Mouse (Mus musculus) embryonic facial prominence, embryonic 13.5 days (tissue): Measurements from ENCODE around the gene Slc22a23. TPM values are rescaled to one million over a fixed set of nuclear protein-coding genes. Genes with fewer than 3 reads are reported as not detected.
A peak's percentile ranks its signal among the peaks of the same experiment; 100 is the strongest.

Experiments used
- ATAC-seq: fragments of 200-750 bp; cut with Nextera tagmentation; 2 replicates; pipeline ENCODE4 v1.8.0; 2017; ENCODE audit warnings: low read depth; ENCODE audit not compliant: insufficient number of reproducible peaks, insufficient read depth, low FRiP score, low TSS enrichment
- H3K27ac ChIP-seq: fragments of 300-500 bp; sonication (generic); 2 replicates; pipeline ENCODE4 v1.5.1; 2015; ENCODE audit warnings: moderate library complexity, mild to moderate bottlenecking, inconsistent platforms
- H3K27me3 ChIP-seq: fragments of 300-500 bp; sonication (generic); 2 replicates; pipeline ENCODE4 v1.6.1; 2015; ENCODE audit warnings: mild to moderate bottlenecking, inconsistent platforms
- H3K36me3 ChIP-seq: fragments of 300-500 bp; sonication (generic); 2 replicates; pipeline ENCODE4 v1.6.1; 2015; ENCODE audit warnings: mild to moderate bottlenecking, inconsistent platforms
- H3K4me1 ChIP-seq: fragments of 300-500 bp; sonication (generic); 2 replicates; pipeline ENCODE4 v1.6.1; 2015; ENCODE audit warnings: inconsistent platforms
- H3K4me2 ChIP-seq: fragments of 300-500 bp; sonication (generic); 2 replicates; pipeline ENCODE4 v1.6.1; 2015; ENCODE audit warnings: moderate library complexity, mild to moderate bottlenecking, inconsistent platforms
- H3K4me3 ChIP-seq: fragments of 300-500 bp; sonication (generic); 2 replicates; pipeline ENCODE4 v1.5.1; 2015; ENCODE audit warnings: mild to moderate bottlenecking, inconsistent platforms
- H3K9ac ChIP-seq: fragments of 300-500 bp; sonication (generic); 2 replicates; pipeline ENCODE4 v1.6.1; 2015; ENCODE audit warnings: mild to moderate bottlenecking, inconsistent platforms
- H3K9me3 ChIP-seq: fragments of 300-500 bp; sonication (generic); 2 replicates; pipeline ENCODE4 v1.6.1; 2016; ENCODE audit warnings: inconsistent platforms
- WGBS: fragments of 180-500 bp; shearing (Covaris S2); methylation state at CpG from one replicate; pipeline ENCODE4 v1.1.7; 2015; ENCODE audit warnings: mixed read lengths; 5-methylcytosine and 5-hydroxymethylcytosine counted together
- polyA plus RNA-seq: library from polyadenylated mRNA; unstranded; fragments of >200 nt; fragmentation: Nextera tagmentation; extraction: Ambion mirVana; gene quantifications from 2 replicates; pipeline ENCODE4 v1.2.1, GENCODE M21; 2015

The Slc22a23 gene
- polyA plus RNA-seq, 1 experiment from 2014 or later: 3.3 TPM

GRCm38 (mm10) chr13:34311593-34311992, 33.4 kb downstream of the Slc22a23 start:
- Histone ChIP-seq H3K27me3 (no peaks in the 10 kb centered on the region), H3K9me3 (no peaks in the 10 kb centered on the region), H3K4me3 (no peak overlapping the region), H3K36me3 (no peaks in the 10 kb centered on the region), H3K4me2 (no peak overlapping the region), H3K9ac (no peak overlapping the region), H3K4me1 (0 out of 2 replicates have a peak, but pooled peaks cover 3% of the 10 kb centered on the region), H3K27ac (no peak overlapping the region)
- no peak for ATAC-seq
- 68% methylated on average over 2 of the region's 2 CpGs for WGBS

GRCm38 (mm10) chr13:34308604-34308927, 36.4 kb downstream of the Slc22a23 start:
- WGBS: 80% methylated on average over 3 of the region's 3 CpGs
- no peaks in the 10 kb centered on the region for H3K27me3 ChIP-seq
- 0 out of 2 replicates have a peak, but pooled peaks cover 7% of the 10 kb centered on the region for H3K4me1 ChIP-seq
- no peaks in the 10 kb centered on the region for H3K36me3 ChIP-seq
- no peak overlapping the region for H3K27ac ChIP-seq
- H3K4me3 ChIP-seq: no peak overlapping the region
- H3K9ac ChIP-seq: no peak overlapping the region
- no peaks in the 10 kb centered on the region for H3K9me3 ChIP-seq
- no peak overlapping the region for H3K4me2 ChIP-seq
- ATAC-seq: no peak

- no peaks in the 10 kb centered on the region for H3K9me3 ChIP-seq
- H3K4me1 ChIP-seq: 0 out of 2 replicates have a peak, but pooled peaks cover 7% of the 10 kb centered on the region
- H3K4me3 ChIP-seq: no peak overlapping the region
- WGBS: 68% methylated on average over 7 of the region's 7 CpGs
- H3K27me3 ChIP-seq: no peaks in the 10 kb centered on the region
- no peak overlapping the region for H3K4me2 ChIP-seq
- no peaks in the 10 kb centered on the region for H3K36me3 ChIP-seq
- ATAC-seq: no peak
- no peak overlapping the region for H3K9ac ChIP-seq
- H3K27ac ChIP-seq: no peak overlapping the region
These were observed 37.0 kb downstream of the Slc22a23 start for GRCm38 (mm10) chr13:34307696-34308603.

- H3K27me3 ChIP-seq: no peaks in the 10 kb centered on the region
- H3K4me3 ChIP-seq: no peak overlapping the region
- H3K4me1 ChIP-seq: 0 out of 2 replicates have a peak, but pooled peaks cover 4% of the 10 kb centered on the region
- H3K9me3 ChIP-seq: no peaks in the 10 kb centered on the region
- H3K27ac ChIP-seq: no peak overlapping the region
- H3K36me3 ChIP-seq: no peaks in the 10 kb centered on the region
- H3K4me2 ChIP-seq: no peak overlapping the region
- ATAC-seq: no peak
- no peak overlapping the region for H3K9ac ChIP-seq
- 96% methylated on average over 2 of the region's 2 CpGs for WGBS
These were observed 38.9 kb downstream of the Slc22a23 start for GRCm38 (mm10) chr13:34305964-34306671.

- Histone ChIP-seq H3K27ac (no peak overlapping the region), H3K4me1 (peaks cover 4% of the 10 kb centered on the region; the same call in 1 of the 2 replicates), H3K27me3 (no peaks in the 10 kb centered on the region), H3K4me2 (no peak overlapping the region), H3K9ac (no peak overlapping the region), H3K36me3 (no peaks in the 10 kb centered on the region), H3K9me3 (no peaks in the 10 kb centered on the region), H3K4me3 (no peak overlapping the region)
- ATAC-seq: no peak
- WGBS: 91% methylated on average over 3 of the region's 3 CpGs
These were observed 40.1 kb downstream of the Slc22a23 start for GRCm38 (mm10) chr13:34304896-34305295.

GRCm38 (mm10) chr13:34303386-34304016, 41.5 kb downstream of the Slc22a23 start:
- no peak overlapping the region for H3K4me2 ChIP-seq
- H3K36me3 ChIP-seq: no peaks in the 10 kb centered on the region
- H3K4me3 ChIP-seq: no peak overlapping the region
- no peak overlapping the region for H3K9ac ChIP-seq
- peaks cover 10% of the 10 kb centered on the region for H3K4me1 ChIP-seq
- 57% methylated on average over 6 of the region's 6 CpGs for WGBS
- H3K27me3 ChIP-seq: no peaks in the 10 kb centered on the region
- no peaks in the 10 kb centered on the region for H3K9me3 ChIP-seq
- no peak for ATAC-seq
- H3K27ac ChIP-seq: no peak overlapping the region

GRCm38 (mm10) chr13:34301585-34301984, 43.4 kb downstream of the Slc22a23 start:
- Histone ChIP-seq H3K4me1 (peaks cover 10% of the 10 kb centered on the region), H3K4me2 (no peak overlapping the region), H3K27me3 (no peaks in the 10 kb centered on the region), H3K9ac (no peak overlapping the region), H3K4me3 (no peak overlapping the region), H3K36me3 (no peaks in the 10 kb centered on the region), H3K27ac (no peak overlapping the region), H3K9me3 (no peaks in the 10 kb centered on the region)
- WGBS: 41% methylated on average over 3 of the region's 3 CpGs
- no peak for ATAC-seq

- ATAC-seq: 0 out of 2 replicates have a peak, but pooled peaks have one; percentile 43
- Histone ChIP-seq H3K4me1 (peaks cover 6% of the 10 kb centered on the region), H3K9ac (no peak overlapping the region), H3K9me3 (no peaks in the 10 kb centered on the region), H3K27ac (no peak overlapping the region), H3K4me3 (no peak overlapping the region), H3K27me3 (no peaks in the 10 kb centered on the region), H3K36me3 (no peaks in the 10 kb centered on the region; the same call in 1 of the 2 replicates), H3K4me2 (no peak overlapping the region)
- 75% methylated on average over 7 of the region's 7 CpGs for WGBS
These were observed 45.3 kb downstream of the Slc22a23 start for GRCm38 (mm10) chr13:34299351-34300333.

- H3K27me3 ChIP-seq: no peaks in the 10 kb centered on the region
- ATAC-seq: no peak
These were observed 46.3 kb downstream of the Slc22a23 start for GRCm38 (mm10) chr13:34298674-34299073.

GRCm38 (mm10) chr13:34298061-34298460, 46.9 kb downstream of the Slc22a23 start:
- H3K27ac ChIP-seq: no peak overlapping the region
- no peak overlapping the region for H3K9ac ChIP-seq
- ATAC-seq: no peak
- WGBS: 93% methylated on average over 6 of the region's 6 CpGs
- H3K27me3 ChIP-seq: no peaks in the 10 kb centered on the region
- H3K4me1 ChIP-seq: peaks cover 6% of the 10 kb centered on the region
- no peaks in the 10 kb centered on the region; the same call in 1 of the 2 replicates for H3K36me3 ChIP-seq
- no peaks in the 10 kb centered on the region for H3K9me3 ChIP-seq
- H3K4me3 ChIP-seq: no peak overlapping the region
- no peak overlapping the region for H3K4me2 ChIP-seq

More at GRCm38 (mm10) chr13:34298674-34299073, 46.3 kb downstream of the Slc22a23 start:
- WGBS: 97% methylated on average over 5 of the region's 5 CpGs
- Histone ChIP-seq H3K27ac (no peak overlapping the region), H3K4me3 (no peak overlapping the region), H3K4me1 (peaks cover 6% of the 10 kb centered on the region), H3K9ac (no peak overlapping the region), H3K4me2 (no peak overlapping the region), H3K36me3 (no peaks in the 10 kb centered on the region; the same call in 1 of the 2 replicates), H3K9me3 (no peaks in the 10 kb centered on the region)
